Mouse (Mus musculus) activated CD4-positive, CD25-positive, alpha-beta regulatory T cell, adult 4 months (primary cell): ENCODE measurements around the gene Msh3. TPM values are rescaled to one million over a fixed set of nuclear protein-coding genes. Genes with fewer than 3 reads are reported as not detected.
"Not testable (repeated sequence)": the region's sequence is repeated elsewhere in the genome, so short reads cannot be mapped to it uniquely, and the experiment has no call there.

Experiments used
- ATAC-seq: one replicate; pipeline ENCODE4 v1.8.0; 2017
- polyA plus RNA-seq, 2 experiments: library from polyadenylated mRNA; unstranded; fragments of 100-300 nt; shearing (Covaris generic); gene quantifications; one replicate each; pipeline ENCODE4 v1.2.1; 2017

The Msh3 gene
- polyA plus RNA-seq, 2 experiments from 2014 or later, result 38.0 to 38.5 TPM

GRCm38 (mm10) chr13:92247576-92247975, 107.2 kb downstream of the Msh3 start:
- no peak for ATAC-seq

GRCm38 (mm10) chr13:92246966-92247365, 107.8 kb downstream of the Msh3 start:
- ATAC-seq, result no peak

- ATAC-seq, result peak; percentile 52
Observed at GRCm38 (mm10) chr13:92244731-92245130, 110.1 kb downstream of the Msh3 start.

- ATAC-seq, result peak; percentile 70
Observed at GRCm38 (mm10) chr13:92241426-92241825, 113.4 kb downstream of the Msh3 start.

GRCm38 (mm10) chr13:92237887-92238286, 116.9 kb downstream of the Msh3 start:
- ATAC-seq, result no peak

GRCm38 (mm10) chr13:92237016-92237415, 117.8 kb downstream of the Msh3 start:
- ATAC-seq, result no peak

- ATAC-seq, result no peak
Observed at GRCm38 (mm10) chr13:92232076-92232938, 122.5 kb downstream of the Msh3 start.

GRCm38 (mm10) chr13:92228037-92228436, 126.8 kb downstream of the Msh3 start:
- ATAC-seq, result no peak

- ATAC-seq, result no peak
Observed at GRCm38 (mm10) chr13:92223567-92223966, 131.2 kb downstream of the Msh3 start.

GRCm38 (mm10) chr13:92222763-92223162, 132.0 kb downstream of the Msh3 start:
- no peak for ATAC-seq

- no peak for ATAC-seq
Observed at GRCm38 (mm10) chr13:92219774-92220173, 135.0 kb downstream of the Msh3 start.

GRCm38 (mm10) chr13:92217216-92217615, 137.6 kb downstream of the Msh3 start:
- ATAC-seq, result no peak

GRCm38 (mm10) chr13:92196860-92197259, 157.9 kb downstream of the Msh3 start:
- ATAC-seq, result no peak

- ATAC-seq, result not testable (repeated sequence)
Observed at GRCm38 (mm10) chr13:92193806-92194205, 161.0 kb downstream of the Msh3 start.

- not testable (repeated sequence) for ATAC-seq
Observed at GRCm38 (mm10) chr13:92172686-92173085, 182.1 kb downstream of the Msh3 start.

Other genes with a start within 250 kb of the Msh3 start
- gene Rasgrf2, start 223.3 kb downstream of the Msh3 start, polyA plus RNA-seq, result 1 to 10 TPM; 1.7 to 2.9 TPM
- gene Gm20379, start 49.0 kb downstream of the Msh3 start, polyA plus RNA-seq, result 10 to 100 TPM in 1 of 2 experiments, 1 to 10 TPM in 1; 5.0 to 12.5 TPM
- 1 to 10 TPM; 3.8 to 6.3 TPM for gene Dhfr, start 277 bp downstream of the Msh3 start, polyA plus RNA-seq
- under 1 TPM in 1 of 2 experiments, not detected in 1; 0.15 TPM for gene Ankrd34b, start 70.9 kb upstream of the Msh3 start, polyA plus RNA-seq
- not detected for gene Fam151b, start 129.0 kb upstream of the Msh3 start, polyA plus RNA-seq
- gene Zfyve16, start 175.9 kb upstream of the Msh3 start, polyA plus RNA-seq, result 10 to 100 TPM in 1 of 2 experiments, 1 to 10 TPM in 1; 9.7 to 10.1 TPM
- gene Spz1, start 221.2 kb upstream of the Msh3 start, polyA plus RNA-seq, result not detected